Mouse (Mus musculus): ENCODE data around the gene Shkbp1. TPM values are rescaled to one million over a fixed set of nuclear protein-coding genes. Genes with fewer than 3 reads are reported as not detected.

Gene Shkbp1
- polyA plus RNA-seq, 1 experiment from 2014 or later: 41.0 TPM

GRCm38 (mm10) chr7:27359162-27359561 is 3.3 kb upstream of the Shkbp1 start:
- H3K27me3 ChIP-seq (ENCODE audit: control insufficient read depth, insufficient read depth, low read length): peaks cover 11% of the 10 kb centered on the region

GRCm38 (mm10) chr7:27357595-27357978 is 1.8 kb upstream of the Shkbp1 start:
- 28% methylated on average over 3 of the region's 3 CpGs for WGBS
- no peaks in the 10 kb centered on the region for H3K9me3 ChIP-seq (ENCODE audit: control insufficient read depth, low read length)
- H3K36me3 ChIP-seq (ENCODE audit: control insufficient read depth, insufficient read depth, low read length): no peaks in the 10 kb centered on the region
- H3K4me1 ChIP-seq (ENCODE audit: control insufficient read depth, insufficient read depth, low read length): peaks cover 18% of the 10 kb centered on the region
- peak overlapping the region; percentile 67 for H3K4me3 ChIP-seq (ENCODE audit: low read length)
- H3K9ac ChIP-seq (ENCODE audit: low read depth, low read length): peak overlapping the region; percentile 51; the same call in 1 of the 2 replicates
- H3K4me2 ChIP-seq (replicated peaks; ENCODE audit: low read depth, low read length): peak overlapping the region; percentile 66
- H3K27ac ChIP-seq (ENCODE audit: low read depth, low read length): peak overlapping the region; percentile 90
- no peaks in the 10 kb centered on the region for H3K27me3 ChIP-seq (ENCODE audit: control insufficient read depth, insufficient read depth, low read length)
- no peak for ATAC-seq (ENCODE audit: low FRiP score, low TSS enrichment)

More at GRCm38 (mm10) chr7:27359162-27359561, 3.3 kb upstream of the Shkbp1 start:
- WGBS: 73% methylated on average over 2 of the region's 2 CpGs
- no peaks in the 10 kb centered on the region for H3K36me3 ChIP-seq (ENCODE audit: control insufficient read depth, insufficient read depth, low read length)
- no peaks in the 10 kb centered on the region for H3K9me3 ChIP-seq (ENCODE audit: control insufficient read depth, low read length)
- H3K4me1 ChIP-seq (ENCODE audit: control insufficient read depth, insufficient read depth, low read length): peaks cover 18% of the 10 kb centered on the region
- no peak overlapping the region for H3K4me2 ChIP-seq (replicated peaks; ENCODE audit: low read depth, low read length)
- no peak overlapping the region for H3K9ac ChIP-seq (ENCODE audit: low read depth, low read length)
- no peak overlapping the region for H3K27ac ChIP-seq (ENCODE audit: low read depth, low read length)
- no peak overlapping the region for H3K4me3 ChIP-seq (ENCODE audit: low read length)
- no peak for ATAC-seq (ENCODE audit: low FRiP score, low TSS enrichment)

- H3K27ac ChIP-seq (ENCODE audit: low read depth, low read length): peak within 1 kb of the TSS; percentile 90
- no peak for ATAC-seq (ENCODE audit: low FRiP score, low TSS enrichment)
- no peaks in the 10 kb centered on the region for H3K27me3 ChIP-seq (ENCODE audit: control insufficient read depth, insufficient read depth, low read length)
- no peaks in the 10 kb centered on the region for H3K9me3 ChIP-seq (ENCODE audit: control insufficient read depth, low read length)
- peaks cover 18% of the 10 kb centered on the region for H3K4me1 ChIP-seq (ENCODE audit: control insufficient read depth, insufficient read depth, low read length)
- H3K4me3 ChIP-seq (ENCODE audit: low read length): peak within 1 kb of the TSS; percentile 67
- WGBS: 3% methylated on average over 27 of the region's 27 CpGs
- H3K36me3 ChIP-seq (ENCODE audit: control insufficient read depth, insufficient read depth, low read length): peaks cover under 1% of the 10 kb centered on the region; the same call in 1 of the 2 replicates
- H3K9ac ChIP-seq (ENCODE audit: low read depth, low read length): peak within 1 kb of the TSS; percentile 51
- H3K4me2 ChIP-seq (replicated peaks; ENCODE audit: low read depth, low read length): peak within 1 kb of the TSS; percentile 66
Observed at GRCm38 (mm10) chr7:27356861-27357594, 1.2 kb upstream of the Shkbp1 start, which contains the start of gene Gm20479. Gene Gm20479 (minus strand): TSS chr7:27357419.

GRCm38 (mm10) chr7:27356248-27356647 is 429 bp upstream of the Shkbp1 start:
- WGBS: 2% methylated on average over 16 of the region's 16 CpGs

GRCm38 (mm10) chr7:27355261-27355660 is 558 bp downstream of the Shkbp1 start:
- H3K9ac ChIP-seq (ENCODE audit: low read depth, low read length): peak overlapping the region; percentile 57
- no peak for ATAC-seq (ENCODE audit: low FRiP score, low TSS enrichment)
- H3K4me3 ChIP-seq (ENCODE audit: low read length): peak overlapping the region; percentile 67
- H3K27me3 ChIP-seq (ENCODE audit: control insufficient read depth, insufficient read depth, low read length): no peaks in the 10 kb centered on the region
- 11% methylated on average over 14 of the region's 14 CpGs for WGBS
- H3K27ac ChIP-seq (ENCODE audit: low read depth, low read length): peak overlapping the region; percentile 14; the same call in 1 of the 2 replicates
- peaks cover 11% of the 10 kb centered on the region for H3K36me3 ChIP-seq (ENCODE audit: control insufficient read depth, insufficient read depth, low read length)
- H3K4me1 ChIP-seq (ENCODE audit: control insufficient read depth, insufficient read depth, low read length): peaks cover 18% of the 10 kb centered on the region
- H3K4me2 ChIP-seq (replicated peaks; ENCODE audit: low read depth, low read length): peak overlapping the region; percentile 66
- H3K9me3 ChIP-seq (ENCODE audit: control insufficient read depth, low read length): no peaks in the 10 kb centered on the region

More at GRCm38 (mm10) chr7:27356248-27356647, 429 bp upstream of the Shkbp1 start:
- Histone ChIP-seq H3K27me3 (ENCODE audit: control insufficient read depth, insufficient read depth, low read length) (no peaks in the 10 kb centered on the region), H3K4me2 (replicated peaks; ENCODE audit: low read depth, low read length) (peak overlapping the region; percentile 66), H3K9me3 (ENCODE audit: control insufficient read depth, low read length) (no peaks in the 10 kb centered on the region), H3K27ac (ENCODE audit: low read depth, low read length) (peak overlapping the region; percentile 90), H3K4me3 (ENCODE audit: low read length) (peak overlapping the region; percentile 67), H3K4me1 (ENCODE audit: control insufficient read depth, insufficient read depth, low read length) (peaks cover 18% of the 10 kb centered on the region), H3K36me3 (ENCODE audit: control insufficient read depth, insufficient read depth, low read length) (peaks cover 7% of the 10 kb centered on the region), H3K9ac (ENCODE audit: low read depth, low read length) (peak overlapping the region; percentile 51; the same call in 1 of the 2 replicates)
- peak; percentile 21 for ATAC-seq (ENCODE audit: low FRiP score, low TSS enrichment)

- Histone ChIP-seq H3K9ac (ENCODE audit: low read depth, low read length) (peak overlapping the region; percentile 31; the same call in 1 of the 2 replicates), H3K4me1 (ENCODE audit: control insufficient read depth, insufficient read depth, low read length) (peaks cover 18% of the 10 kb centered on the region), H3K4me2 (replicated peaks; ENCODE audit: low read depth, low read length) (peak overlapping the region; percentile 66), H3K27ac (ENCODE audit: low read depth, low read length) (peak overlapping the region; percentile 7; the same call in 1 of the 2 replicates), H3K36me3 (ENCODE audit: control insufficient read depth, insufficient read depth, low read length) (peaks cover 11% of the 10 kb centered on the region), H3K27me3 (ENCODE audit: control insufficient read depth, insufficient read depth, low read length) (no peaks in the 10 kb centered on the region), H3K4me3 (ENCODE audit: low read length) (peak overlapping the region; percentile 67), H3K9me3 (ENCODE audit: control insufficient read depth, low read length) (no peaks in the 10 kb centered on the region)
- WGBS: 41% methylated on average over 4 of the region's 4 CpGs
- no peak for ATAC-seq (ENCODE audit: low FRiP score, low TSS enrichment)
Observed at GRCm38 (mm10) chr7:27354783-27355182, 1.0 kb downstream of the Shkbp1 start.

GRCm38 (mm10) chr7:27354144-27354543 is 1.7 kb downstream of the Shkbp1 start:
- Histone ChIP-seq H3K36me3 (ENCODE audit: control insufficient read depth, insufficient read depth, low read length) (peaks cover 11% of the 10 kb centered on the region), H3K4me3 (ENCODE audit: low read length) (peak overlapping the region; percentile 67), H3K27me3 (ENCODE audit: control insufficient read depth, insufficient read depth, low read length) (no peaks in the 10 kb centered on the region), H3K9ac (ENCODE audit: low read depth, low read length) (no peak overlapping the region), H3K27ac (ENCODE audit: low read depth, low read length) (no peak overlapping the region), H3K4me1 (ENCODE audit: control insufficient read depth, insufficient read depth, low read length) (peaks cover 18% of the 10 kb centered on the region), H3K9me3 (ENCODE audit: control insufficient read depth, low read length) (no peaks in the 10 kb centered on the region), H3K4me2 (replicated peaks; ENCODE audit: low read depth, low read length) (peak overlapping the region; percentile 66)
- WGBS: 15% methylated on average over 6 of the region's 6 CpGs
- ATAC-seq (ENCODE audit: low FRiP score, low TSS enrichment): no peak

- no peaks in the 10 kb centered on the region for H3K4me1 ChIP-seq (ENCODE audit: control insufficient read depth, insufficient read depth, low read length)
- no peak overlapping the region for H3K9ac ChIP-seq (ENCODE audit: low read depth, low read length)
- H3K4me2 ChIP-seq (replicated peaks; ENCODE audit: low read depth, low read length): no peak overlapping the region
- 0 out of 2 replicates have a peak, but pooled peaks have one; percentile 30 for ATAC-seq (ENCODE audit: low FRiP score, low TSS enrichment)
- 26% methylated on average over 6 of the region's 6 CpGs for WGBS
- H3K9me3 ChIP-seq (ENCODE audit: control insufficient read depth, low read length): no peaks in the 10 kb centered on the region
- H3K27ac ChIP-seq (ENCODE audit: low read depth, low read length): no peak overlapping the region
- no peak overlapping the region for H3K4me3 ChIP-seq (ENCODE audit: low read length)
- peaks cover 24% of the 10 kb centered on the region for H3K36me3 ChIP-seq (ENCODE audit: control insufficient read depth, insufficient read depth, low read length)
- H3K27me3 ChIP-seq (ENCODE audit: control insufficient read depth, insufficient read depth, low read length): no peaks in the 10 kb centered on the region
Observed at GRCm38 (mm10) chr7:27345444-27345843, 10.4 kb downstream of the Shkbp1 start.

- Histone ChIP-seq H3K4me1 (ENCODE audit: control insufficient read depth, insufficient read depth, low read length) (no peaks in the 10 kb centered on the region), H3K4me2 (replicated peaks; ENCODE audit: low read depth, low read length) (no peak overlapping the region), H3K27me3 (ENCODE audit: control insufficient read depth, insufficient read depth, low read length) (peaks cover 17% of the 10 kb centered on the region), H3K9ac (ENCODE audit: low read depth, low read length) (no peak overlapping the region), H3K9me3 (ENCODE audit: control insufficient read depth, low read length) (no peaks in the 10 kb centered on the region), H3K27ac (ENCODE audit: low read depth, low read length) (no peak overlapping the region), H3K36me3 (ENCODE audit: control insufficient read depth, insufficient read depth, low read length) (peaks cover 16% of the 10 kb centered on the region), H3K4me3 (ENCODE audit: low read length) (no peak overlapping the region)
- ATAC-seq (ENCODE audit: low FRiP score, low TSS enrichment): no peak
- WGBS: 51% methylated on average over 4 of the region's 4 CpGs
Observed at GRCm38 (mm10) chr7:27342595-27342994, 13.2 kb downstream of the Shkbp1 start.
